Comparison of ENCODE assay signal across 7 mouse cellular contexts in genomic region chr12:16895221-16895928, GRCm38 (mm10). TPM values are rescaled to one million over a fixed set of nuclear protein-coding genes. Genes with fewer than 3 reads are reported as not detected.
A peak's percentile ranks its signal among the peaks of the same experiment; 100 is the strongest.
DNase-seq lines count a peak whose midpoint lies in the region; ATAC-seq and TF ChIP-seq lines count a peak whose summit lies in the region.

No protein-coding gene starts in this region.

- WGBS in hindbrain, embryonic 16.5 days: 1% methylated on average over 20 of the region's 41 CpGs
- WGBS in lung, postnatal 0 days: under 1% methylated on average over 37 of the region's 41 CpGs

- no peak for TF ChIP-seq CTCF in lung, postnatal 0 days (IDR thresholded peaks at IDR 0.05)

- H3K4me3 ChIP-seq in hindbrain, embryonic 16.5 days (ENCODE audit: low read length): peak overlapping the region; percentile 82
- H3K4me3 ChIP-seq in lung, postnatal 0 days (ENCODE audit: low read depth, low read length): peak overlapping the region; percentile 96

- no peak for TF ChIP-seq EP300 in lung, postnatal 0 days (IDR thresholded peaks at IDR 0.05)

- H3K9me3 ChIP-seq in hindbrain, embryonic 16.5 days (ENCODE audit: control insufficient read depth, low read length): no peaks in the 10 kb centered on the region
- H3K9me3 ChIP-seq in lung, postnatal 0 days (ENCODE audit: low read length): no peaks in the 10 kb centered on the region

- H3K4me2 ChIP-seq in hindbrain, embryonic 16.5 days (ENCODE audit: low read length): peak overlapping the region; percentile 58
- peak overlapping the region; percentile 70 for H3K4me2 ChIP-seq in lung, postnatal 0 days (replicated peaks; ENCODE audit: low read depth, low read length)

- H3K4me1 ChIP-seq in hindbrain, embryonic 16.5 days (ENCODE audit: control insufficient read depth, insufficient read depth, low read depth, low read length): peaks cover 19% of the 10 kb centered on the region
- H3K4me1 ChIP-seq in lung, postnatal 0 days (ENCODE audit: insufficient read depth, low read depth, low read length): no peaks in the 10 kb centered on the region; the same call in 1 of the 2 replicates

- H3K9ac ChIP-seq in hindbrain, embryonic 16.5 days (ENCODE audit: low read depth, low read length): peak overlapping the region; percentile 89
- peak overlapping the region; percentile 92 for H3K9ac ChIP-seq in lung, postnatal 0 days (replicated peaks; ENCODE audit: low read depth)

- H3K27ac ChIP-seq in hindbrain, embryonic 16.5 days (ENCODE audit: low read depth, low read length): peak overlapping the region; percentile 94
- peak overlapping the region; percentile 99 for H3K27ac ChIP-seq in lung, postnatal 0 days (ENCODE audit: low read length)

- peak; percentile 30 to 34 for DNase-seq in CD8-positive naive resting alpha-beta T cell, adult 2 months (ENCODE audit: low read depth in 2 of 2, low spot score in 2 of 2)
- DNase-seq in Muller cell, postnatal 12 days (ENCODE audit: inconsistent ontology term): peak; percentile 68
- peak; percentile 60 to 66 for DNase-seq in cerebellum, postnatal 10 days
- peak; percentile 20 to 29 for DNase-seq in gastrocnemius, adult 8-10 months (ENCODE audit: low spot score in 2 of 2)
- DNase-seq in lung, postnatal 0 days (ENCODE audit: low spot score): peak; percentile 61
- DNase-seq in right cerebral cortex, postnatal 25 days: peak; percentile 46

- ATAC-seq in hindbrain, embryonic 16.5 days: peak; percentile 74
- ATAC-seq in lung, postnatal 0 days: peak; percentile 0; the same call in 1 of the 2 replicates

- H3K36me3 ChIP-seq in hindbrain, embryonic 16.5 days (ENCODE audit: control insufficient read depth, insufficient read depth, low read length): no peaks in the 10 kb centered on the region
- H3K36me3 ChIP-seq in lung, postnatal 0 days (ENCODE audit: insufficient read depth, low read length): no peaks in the 10 kb centered on the region

- H3K27me3 ChIP-seq in hindbrain, embryonic 16.5 days (replicated peaks; ENCODE audit: control insufficient read depth, insufficient read depth, low read length): no peaks in the 10 kb centered on the region
- H3K27me3 ChIP-seq in lung, postnatal 0 days (replicated peaks; ENCODE audit: insufficient read depth, low read length): no peaks in the 10 kb centered on the region

RNA-seq across cellular contexts. Expression of gene Rock2, which starts 0.7 kb away (rescaled TPM):
- 100 to 1,000 TPM in 1 of 4 experiments, 10 to 100 TPM in 3; 76.4 to 106 (median 80.8) TPM for total RNA-seq in gastrocnemius, adult 8-10 months (2022)
- 9.6 and 10.9 TPM in 2 replicates for polyA plus RNA-seq in hindbrain, embryonic 16.5 days (2015; fragmentation: Nextera tagmentation; extraction: Ambion mirVana)
- polyA plus RNA-seq in lung, postnatal 0 days (2015; fragmentation: Nextera tagmentation; extraction: Ambion mirVana): 18.2 and 22.9 TPM in 2 replicates

Comparison
In these comparisons a context has a peak if more than half of its experiments do, and no peak if none do; other contexts are left out.
1. Peak in every context shown above with its lines: DNase-seq, ATAC-seq, H3K4me3 ChIP-seq and H3K27ac ChIP-seq.